Mouse (Mus musculus) common myeloid progenitor, adult 5-6 weeks (primary cell): ENCODE results near the gene Olfr826. TPM values are rescaled to one million over a fixed set of nuclear protein-coding genes. Genes with fewer than 3 reads are reported as not detected.
A peak's percentile ranks its signal among the peaks of the same experiment; 100 is the strongest.
"Not testable (repeated sequence)": the region's sequence is repeated elsewhere in the genome, so short reads cannot be mapped to it uniquely, and the experiment has no call there.

ENCODE experiments used
- ATAC-seq: replicated peaks from 2 replicates; pipeline ENCODE4 v1.8.0; 2016; ENCODE audit warnings: low read depth, mild to moderate bottlenecking, moderate TSS enrichment, inconsistent platforms; ENCODE audit not compliant: poor library complexity, severe bottlenecking
- total RNA-seq: library from RNA; stranded (forward); fragments of 200-1000, 187-1606 nt; gene quantifications from 2 replicates; pipeline ENCODE4 v1.2.3, GENCODE M21; 2017

The Olfr826 gene
- total RNA-seq = not detected in 2 replicates

DNA sequence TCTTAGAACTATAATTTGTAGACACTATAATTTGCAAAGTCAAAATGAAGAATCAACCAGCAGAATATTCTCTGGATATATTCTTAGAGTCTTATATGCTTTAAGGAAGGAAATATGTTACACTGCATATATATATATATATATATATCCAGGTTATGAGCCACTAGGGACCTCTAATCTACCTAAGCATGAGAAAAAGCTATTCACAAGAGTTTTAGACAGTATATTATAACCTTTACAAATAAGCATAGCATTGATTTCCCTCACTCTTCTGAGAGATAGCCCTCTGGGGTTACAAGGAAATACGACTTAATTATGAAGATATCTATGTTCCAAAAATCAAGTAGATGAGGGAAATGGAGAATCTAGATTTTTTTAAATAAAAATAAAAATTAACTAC is at the start of gene Olfr826:
Gene Olfr826, minus strand, starts transcription at position 101 of the 400 bp plus-strand sequence.
- no peak for ATAC-seq

DNA sequence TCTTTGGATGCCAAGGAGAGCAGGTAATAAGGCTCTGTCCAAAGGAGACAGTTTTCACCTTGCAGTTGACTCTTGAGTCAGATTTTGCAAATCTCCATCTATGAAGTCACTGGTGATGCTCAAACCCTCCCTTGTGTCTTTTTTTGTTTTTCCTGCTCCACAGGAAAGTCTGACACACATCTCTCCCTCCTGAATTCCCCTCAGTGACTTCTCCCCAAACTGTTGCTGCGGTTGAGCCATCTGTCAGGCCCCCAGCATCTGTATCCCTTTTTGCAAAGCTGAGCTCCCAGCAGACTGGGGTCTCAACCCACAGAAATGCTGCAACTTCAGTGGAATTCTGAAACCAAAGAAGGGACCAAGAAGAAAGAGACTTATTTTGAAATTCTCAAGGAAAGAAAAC is 48.1 kb upstream of the Olfr826 start:
- no peak for ATAC-seq

DNA sequence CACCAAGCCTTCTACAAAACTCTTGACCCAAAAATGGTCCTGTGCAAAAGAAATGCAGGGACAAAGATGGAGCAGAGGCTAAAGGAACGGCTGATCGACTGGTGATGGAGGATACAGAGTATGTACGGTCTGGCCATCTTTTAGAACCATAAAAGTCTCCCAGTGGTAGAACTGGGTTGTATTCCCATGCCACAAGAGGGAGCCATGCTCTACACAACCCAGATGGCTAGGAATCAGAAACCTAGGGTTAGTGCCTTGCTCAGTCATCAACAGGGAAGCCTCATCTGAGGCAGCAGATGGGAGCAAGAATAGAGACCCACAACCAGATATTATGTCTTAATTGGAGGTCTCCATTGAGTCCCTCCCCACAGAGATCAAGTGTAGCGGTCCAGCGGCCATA is 45.6 kb upstream of the Olfr826 start:
- ATAC-seq = peak; percentile 62

DNA sequence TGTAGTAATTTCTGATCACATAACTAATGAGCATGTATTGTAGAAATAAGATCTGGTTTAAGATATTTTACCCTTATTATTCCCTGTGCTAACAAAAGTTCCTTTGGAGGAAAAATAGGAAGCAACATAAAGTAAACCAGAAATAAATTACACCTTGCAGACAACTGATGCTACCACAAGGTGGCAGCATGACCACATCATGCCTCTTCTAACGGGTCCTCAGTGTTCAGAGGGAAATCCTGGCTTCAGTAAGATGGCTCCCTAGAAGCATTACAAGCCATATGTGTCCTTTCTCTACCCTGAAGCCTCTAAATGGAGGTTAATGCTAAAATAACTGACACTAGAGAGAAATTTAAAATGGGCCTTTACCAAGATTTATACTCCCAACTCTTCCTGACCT is 44.3 kb upstream of the Olfr826 start:
- ATAC-seq = peak; percentile 99

DNA sequence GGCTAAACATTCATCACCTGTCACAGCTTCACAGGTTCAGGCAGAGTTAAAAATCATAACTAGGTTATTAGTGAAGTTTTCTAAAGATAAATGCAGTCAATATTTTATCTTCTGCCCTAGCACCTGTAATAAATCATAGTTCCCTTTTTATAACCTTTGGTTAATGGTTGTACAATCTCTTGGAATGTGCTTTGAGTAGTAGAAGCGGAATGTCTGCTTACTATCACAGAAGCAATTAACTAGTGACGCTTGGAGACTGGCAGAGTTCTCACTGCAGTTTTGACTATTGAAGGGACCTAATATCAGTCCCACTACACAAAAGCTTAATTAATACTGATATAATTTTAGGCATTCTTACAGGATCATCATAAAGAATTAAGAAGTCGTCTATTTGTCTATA is 41.0 kb upstream of the Olfr826 start:
- no peak for ATAC-seq

DNA sequence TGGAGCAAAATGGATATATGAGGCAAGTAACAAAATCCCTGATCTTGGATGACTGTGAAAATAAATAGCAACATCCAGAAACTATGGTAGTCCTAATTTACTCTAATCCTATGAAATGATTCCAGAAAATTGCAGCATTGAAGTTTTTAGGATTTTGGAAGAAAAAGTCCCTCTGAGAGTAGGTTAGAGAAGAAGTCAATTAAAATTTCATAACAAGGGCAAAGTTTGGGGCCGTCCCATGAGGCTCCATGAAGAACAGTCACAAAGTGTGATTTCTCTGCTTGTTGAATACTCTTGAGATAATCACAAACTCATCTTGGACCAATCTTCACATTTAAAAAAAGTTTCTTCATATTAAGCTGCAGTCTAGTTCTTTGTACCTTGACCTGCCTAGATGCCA is 30.3 kb upstream of the Olfr826 start, which contains the start of gene Olfr827:
Gene Olfr827, minus strand, starts transcription at position 101 of the 400 bp plus-strand sequence.
- no peak for ATAC-seq

DNA sequence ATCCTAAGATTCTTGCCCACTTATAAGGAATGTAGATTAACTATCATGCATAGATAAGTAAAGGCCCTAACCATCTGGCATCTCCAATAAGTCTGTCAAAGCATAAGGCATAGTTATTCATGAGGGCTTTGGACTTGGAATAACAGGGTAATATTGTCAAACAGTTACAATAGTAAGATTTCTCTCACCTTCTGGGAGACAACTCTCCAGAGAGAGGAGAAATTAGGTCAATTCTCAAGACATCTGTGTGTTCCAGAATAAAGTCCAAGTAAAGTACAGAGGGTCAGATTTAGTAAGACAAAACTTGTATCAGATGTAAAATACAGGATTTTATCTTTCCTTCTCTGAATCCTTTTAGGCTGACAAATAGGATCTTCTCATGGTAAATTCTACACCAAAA is 17.3 kb downstream of the Olfr826 start, which contains the start of gene Olfr825:
Gene Olfr825, minus strand, starts transcription at position 101 of the 400 bp plus-strand sequence.
- no peak for ATAC-seq

DNA sequence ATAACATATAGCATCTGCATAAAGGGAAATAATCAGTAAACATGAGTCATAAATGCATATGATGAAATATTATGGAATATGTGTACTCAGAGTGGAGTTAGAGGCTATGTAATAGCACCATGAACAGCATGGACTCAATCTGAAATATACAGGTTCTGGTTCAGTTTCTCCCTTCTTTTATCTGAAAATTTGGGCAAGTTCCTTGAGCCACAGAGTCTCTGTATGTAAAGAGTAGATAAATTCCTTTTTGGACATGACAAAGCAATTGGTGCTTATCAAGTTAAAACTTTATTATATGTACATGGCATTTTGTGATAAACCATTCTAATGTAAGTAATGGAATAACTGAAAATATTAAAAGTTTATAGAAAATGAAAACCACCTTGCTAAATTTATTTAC is 18.8 kb downstream of the Olfr826 start:
- no peak for ATAC-seq

DNA sequence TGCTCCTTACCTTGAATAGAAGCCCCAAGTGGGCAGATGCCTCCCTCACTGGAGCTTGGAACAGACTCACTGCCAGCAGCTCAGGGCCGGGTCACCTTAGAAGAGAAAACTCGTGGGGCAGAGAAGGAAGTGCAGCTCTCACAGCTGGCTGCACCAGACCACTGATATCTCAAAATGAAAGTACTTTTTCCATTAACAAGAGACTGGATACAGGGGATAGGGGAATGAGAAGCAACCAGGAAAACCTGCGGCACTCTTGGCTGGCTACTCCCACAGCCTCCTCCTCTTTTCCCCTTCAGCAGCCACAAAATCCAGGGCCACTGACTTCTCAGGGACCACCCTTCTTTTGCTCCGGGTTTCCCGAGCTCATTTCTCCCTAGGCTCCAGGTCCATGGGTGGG is 39.9 kb downstream of the Olfr826 start:
- no peak for ATAC-seq

DNA sequence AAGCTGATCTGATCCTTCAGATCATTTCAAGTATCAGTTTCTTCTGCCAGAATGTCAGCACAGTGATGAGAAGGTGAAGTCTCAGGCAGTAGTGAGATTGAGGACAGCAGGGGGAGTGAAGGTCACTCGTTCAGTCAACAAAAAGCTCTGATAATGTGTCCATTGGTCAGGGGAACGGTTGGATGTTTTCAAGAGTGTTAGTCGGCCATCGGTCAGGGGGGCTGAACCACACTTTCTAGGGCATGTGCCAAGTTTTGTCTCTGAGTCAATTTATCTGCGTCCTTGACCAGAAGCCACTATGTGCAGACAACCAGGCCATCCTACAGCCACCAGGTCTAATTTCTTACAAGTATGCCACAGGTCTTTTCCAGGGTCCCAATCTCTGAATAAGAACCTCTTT is 41.5 kb downstream of the Olfr826 start:
- not testable (repeated sequence) for ATAC-seq

DNA sequence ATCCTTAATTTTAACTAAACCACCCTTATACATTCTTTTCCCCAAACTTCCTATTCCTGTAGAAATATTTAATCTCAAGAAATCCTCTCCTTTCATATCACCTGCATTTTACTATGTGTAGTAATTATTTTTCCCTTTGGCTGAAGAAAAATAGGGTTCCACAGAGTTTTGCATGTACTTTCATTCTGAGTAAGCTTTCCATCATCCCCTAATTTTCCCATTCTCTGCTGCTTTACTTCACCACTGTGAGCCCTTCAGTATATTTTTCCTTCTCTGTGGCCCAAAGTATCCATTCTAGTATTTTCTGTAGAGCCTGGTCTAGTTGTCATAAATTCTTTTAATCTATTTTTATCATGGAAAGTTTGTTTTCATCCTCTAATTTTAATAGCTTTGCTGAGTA is 49.2 kb downstream of the Olfr826 start:
- no peak for ATAC-seq

DNA sequence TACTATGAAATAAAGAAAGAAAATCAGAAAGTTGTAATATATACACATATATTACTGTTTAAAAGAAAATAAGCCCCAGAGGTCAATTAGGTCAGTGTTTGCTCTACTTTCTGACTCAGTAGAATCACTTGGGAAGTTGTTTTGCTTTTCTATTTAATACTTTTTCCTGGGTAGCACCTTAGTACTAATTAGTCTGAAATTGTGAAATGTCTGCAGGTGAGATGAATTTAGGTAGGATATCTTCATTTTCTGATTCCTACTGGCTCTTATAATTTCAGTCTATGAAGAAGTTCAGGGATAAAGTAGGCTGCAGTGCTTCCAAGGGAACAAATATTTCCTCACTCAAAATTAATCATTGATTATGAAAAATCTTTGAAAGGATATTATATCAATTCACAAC is 54.1 kb downstream of the Olfr826 start, which contains the start of gene Olfr824:
Gene Olfr824, minus strand, starts transcription at position 101 of the 400 bp plus-strand sequence.
- ATAC-seq = not testable (repeated sequence)

Other genes with a start within 250 kb of the Olfr826 start
- not detected in 2 replicates for gene Olfr818, start 235.1 kb downstream of the Olfr826 start, total RNA-seq
- gene Olfr819, start 216.9 kb downstream of the Olfr826 start, total RNA-seq = not detected in 2 replicates
- gene Olfr247, start 208.0 kb downstream of the Olfr826 start, total RNA-seq = not detected in 2 replicates
- not detected in 2 replicates for gene Gm10310, start 199.1 kb downstream of the Olfr826 start, total RNA-seq
- not detected in 2 replicates for gene Olfr820, start 171.6 kb downstream of the Olfr826 start, total RNA-seq
- not detected in 2 replicates for gene Olfr821, start 153.8 kb downstream of the Olfr826 start, total RNA-seq
- not detected in 2 replicates for gene Olfr822, start 113.0 kb downstream of the Olfr826 start, total RNA-seq
- not detected in 2 replicates for gene Olfr823, start 68.8 kb downstream of the Olfr826 start, total RNA-seq
- gene Olfr824, start 54.2 kb downstream of the Olfr826 start, total RNA-seq = not detected in 2 replicates
- not detected in 2 replicates for gene Olfr825, start 17.4 kb downstream of the Olfr826 start, total RNA-seq
- not detected in 2 replicates for gene Olfr827, start 30.2 kb upstream of the Olfr826 start, total RNA-seq
- not detected in 2 replicates for gene Neurod4, start 96.1 kb upstream of the Olfr826 start, total RNA-seq
- gene Tespa1, start 138.7 kb upstream of the Olfr826 start, total RNA-seq = 85.8 and 126 TPM in 2 replicates
- gene Vmn2r84, start 210.1 kb upstream of the Olfr826 start, total RNA-seq = under 0.01 TPM in 1 of 2 replicates, not detected in the other
- gene Vmn2r85, start 245.5 kb upstream of the Olfr826 start, total RNA-seq = not detected in 2 replicates